Mouse (Mus musculus): ENCODE measurements at regions not wholly inside any gene's neighbourhood (a gene's known extent, or its start where the extent isn't known, plus 50 kb on each side); places are given as distances from the start of the nearest gene placed in this dataset.
"Not testable (repeated sequence)": the region's sequence is repeated elsewhere in the genome, so short reads cannot be mapped to it uniquely, and the experiment has no call there.

DNA sequence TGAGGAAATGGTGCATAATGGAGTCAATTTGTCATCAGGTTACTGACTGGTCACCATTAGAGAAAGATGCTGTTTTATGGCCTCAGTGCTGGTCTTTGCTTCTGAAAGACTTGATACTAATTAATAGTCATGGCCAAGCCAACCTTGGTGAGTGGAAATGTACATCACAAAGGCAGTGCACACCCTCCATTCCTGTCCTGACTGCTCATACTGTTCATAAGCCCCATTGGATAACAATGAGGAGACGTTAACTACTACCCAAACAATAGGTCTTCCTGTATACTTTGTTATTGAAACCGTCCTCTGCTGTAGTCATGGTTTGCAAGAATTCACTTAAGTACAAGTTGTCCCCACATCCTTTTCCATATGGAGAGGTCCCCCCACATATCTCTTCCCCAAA is 605.8 kb upstream of the Slc35b3 start:
- no peak for DNase-seq (ENCODE audit: low spot score)

GRCm38 (mm10) chr13:39537724-39538440 is 577.2 kb upstream of the Slc35b3 start:
- DNase-seq (ENCODE audit: low spot score) = no peak

- peak; percentile 2 for DNase-seq (ENCODE audit: low spot score)
Measured at GRCm38 (mm10) chr13:39526469-39526868, 565.8 kb upstream of the Slc35b3 start.

GRCm38 (mm10) chr13:39523856-39524301 is 563.2 kb upstream of the Slc35b3 start:
- no peak for DNase-seq (ENCODE audit: low spot score)

- no peak for DNase-seq (ENCODE audit: low spot score)
Measured at GRCm38 (mm10) chr13:39523246-39523850, 562.7 kb upstream of the Slc35b3 start.

DNA sequence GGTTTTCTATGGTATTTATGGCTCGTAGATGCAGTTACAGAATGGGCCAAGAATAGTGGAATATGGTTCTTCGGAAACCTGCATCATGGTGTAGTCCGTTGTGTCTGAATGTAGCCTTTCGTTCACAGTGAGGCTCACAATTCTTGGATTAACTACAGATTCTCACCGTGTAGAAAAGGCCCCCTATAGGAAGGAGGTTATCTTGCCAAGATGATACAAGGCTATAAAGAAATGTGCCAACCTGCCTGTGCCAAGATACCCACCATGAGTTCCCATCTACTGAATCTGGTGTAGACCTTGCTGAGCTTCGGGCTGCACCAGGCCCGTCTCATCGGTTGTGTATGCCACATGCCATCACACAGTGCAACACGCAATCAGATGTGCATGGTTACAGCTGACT is 560.2 kb upstream of the Slc35b3 start:
- no peak for DNase-seq (ENCODE audit: low spot score)

DNA sequence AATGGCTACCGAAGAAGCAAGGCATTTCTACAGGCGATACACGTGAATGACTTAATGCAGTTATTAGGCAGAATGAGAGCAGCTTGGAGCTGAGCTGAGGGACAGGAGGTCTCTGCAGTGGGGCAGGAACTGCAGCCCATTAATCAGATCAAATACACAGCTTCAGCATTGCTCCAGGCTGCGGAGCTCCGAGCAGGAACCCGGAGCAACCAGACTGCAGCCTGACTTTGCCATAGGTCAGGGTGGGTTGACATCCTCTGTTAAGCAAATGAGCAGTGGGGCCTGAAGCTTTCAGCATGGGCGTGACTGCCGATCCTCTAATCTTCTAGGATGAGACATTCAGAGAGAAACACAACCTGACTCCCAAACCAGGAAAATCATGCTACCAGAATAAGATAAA is 555.4 kb upstream of the Slc35b3 start:
- no peak for DNase-seq (ENCODE audit: low spot score)

- no peak for DNase-seq (ENCODE audit: low spot score)
Measured at GRCm38 (mm10) chr13:39489806-39490205, 529.1 kb upstream of the Slc35b3 start.

GRCm38 (mm10) chr13:39472621-39473020 is 511.9 kb upstream of the Slc35b3 start:
- no peak for DNase-seq (ENCODE audit: low spot score)

DNA sequence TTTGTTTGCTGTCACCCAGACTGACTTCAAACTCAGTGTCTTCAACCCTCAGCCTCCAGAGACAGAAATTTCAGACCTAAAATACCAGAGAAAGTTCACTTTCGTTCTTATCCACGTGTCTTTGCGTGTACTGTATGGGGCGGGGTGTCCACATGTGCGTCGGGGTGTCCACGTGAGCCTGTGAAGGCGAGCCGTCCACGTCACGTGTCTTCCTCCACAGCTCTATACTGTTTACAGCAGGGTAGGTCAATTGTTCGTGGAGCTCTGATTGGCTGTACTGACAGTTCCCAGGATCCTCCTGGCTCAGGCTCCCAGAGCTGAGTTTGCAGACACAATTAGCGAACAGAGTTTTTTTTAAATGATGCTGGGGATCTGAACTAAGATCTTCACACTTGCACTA is 481.1 kb upstream of the Slc35b3 start:
- DNase-seq (ENCODE audit: low spot score) = no peak

DNA sequence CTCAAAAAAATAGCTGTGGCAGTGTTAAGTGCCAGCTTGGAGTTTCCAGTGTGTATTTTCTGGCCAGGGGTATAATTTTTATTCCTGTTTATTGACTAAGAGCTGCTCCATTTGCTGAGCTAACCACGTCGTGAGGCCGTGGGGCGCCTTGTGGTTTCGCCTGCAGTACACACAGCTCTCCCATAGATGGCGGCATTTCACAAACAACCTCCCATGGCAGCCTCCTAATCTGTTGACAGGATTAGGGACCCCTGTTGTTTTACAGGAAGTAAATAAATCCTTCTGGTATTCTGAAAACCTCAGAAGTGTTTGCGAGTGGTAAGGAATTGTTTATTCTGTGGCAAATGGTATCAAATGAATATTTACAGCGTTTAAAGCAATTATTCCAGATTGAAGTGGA is 480.2 kb upstream of the Slc35b3 start:
- peak; percentile 70 for DNase-seq (ENCODE audit: low spot score)

GRCm38 (mm10) chr13:39440336-39440735 is 479.7 kb upstream of the Slc35b3 start:
- DNase-seq (ENCODE audit: low spot score) = no peak

DNA sequence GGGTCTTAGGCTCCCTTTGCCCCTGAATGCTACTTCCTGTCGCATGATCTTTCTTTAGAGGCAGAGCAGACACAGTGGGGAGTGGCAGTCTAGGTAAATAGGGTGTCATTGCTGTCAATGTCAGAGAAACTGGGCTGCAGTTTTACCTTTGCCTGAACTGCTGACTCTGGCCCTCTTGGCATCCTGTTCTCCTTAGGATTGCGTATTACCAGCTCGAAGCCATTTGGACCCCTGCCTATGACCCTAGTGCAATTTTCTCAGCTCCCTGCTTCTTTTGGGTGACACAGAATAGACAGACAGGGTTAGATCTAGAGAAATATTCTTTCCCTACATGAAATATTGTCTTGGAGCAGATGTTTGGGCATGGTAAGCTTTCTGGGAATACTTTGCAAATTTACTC is 467.3 kb upstream of the Slc35b3 start:
- peak; percentile 70 for DNase-seq (ENCODE audit: low spot score)

- no peak for DNase-seq (ENCODE audit: low spot score)
Measured at GRCm38 (mm10) chr13:39425944-39426343, 465.3 kb upstream of the Slc35b3 start.

- DNase-seq (ENCODE audit: low spot score) = no peak
Measured at GRCm38 (mm10) chr13:39418127-39418526, 457.5 kb upstream of the Slc35b3 start.

GRCm38 (mm10) chr13:39411471-39412251 is 451.0 kb upstream of the Slc35b3 start:
- DNase-seq (ENCODE audit: low spot score) = no peak

DNA sequence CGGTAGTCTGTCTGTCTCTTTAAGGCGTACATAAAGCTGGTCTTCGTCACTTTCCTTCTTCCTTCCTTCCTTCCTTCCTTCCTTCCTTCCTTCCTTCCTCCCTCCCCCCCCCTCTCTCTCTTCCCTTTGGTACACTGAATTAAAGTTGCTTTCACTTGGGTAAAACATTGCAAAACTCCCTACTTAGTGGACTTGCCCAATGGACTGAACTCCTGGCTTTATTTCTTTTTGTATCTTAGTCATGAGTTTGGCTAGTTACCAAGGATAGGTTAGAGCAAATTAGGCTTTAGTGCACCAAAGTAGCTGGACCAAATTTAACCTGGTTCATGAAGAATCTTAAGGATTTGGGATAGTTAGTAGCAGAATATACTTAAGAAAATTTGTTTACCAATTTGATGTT is 431.9 kb upstream of the Slc35b3 start:
- peak; percentile 66 for DNase-seq (ENCODE audit: low spot score)

DNA sequence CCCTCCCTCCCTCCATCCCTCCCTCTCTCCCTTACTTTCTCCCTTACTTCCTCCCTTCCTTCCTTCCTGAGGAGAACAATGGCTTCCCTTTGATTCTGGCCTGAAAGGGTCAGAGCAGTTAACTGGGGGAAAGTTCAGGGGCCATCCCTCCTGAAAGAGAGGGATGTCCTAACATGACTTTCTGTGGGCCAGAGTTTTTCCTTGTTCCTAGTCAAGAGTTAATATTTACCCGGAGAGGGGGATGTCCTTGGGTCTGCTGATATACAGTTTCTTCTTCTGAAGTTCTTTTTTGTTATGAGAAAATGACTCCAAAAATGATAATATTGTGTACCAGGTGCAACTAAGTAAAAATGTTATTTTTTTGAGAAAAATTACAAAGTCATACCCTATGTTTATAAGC is 431.5 kb upstream of the Slc35b3 start:
- DNase-seq (ENCODE audit: low spot score) = not testable (repeated sequence)

- no peak for DNase-seq (ENCODE audit: low spot score)
Measured at GRCm38 (mm10) chr13:39376677-39377076, 416.0 kb upstream of the Slc35b3 start.

DNA sequence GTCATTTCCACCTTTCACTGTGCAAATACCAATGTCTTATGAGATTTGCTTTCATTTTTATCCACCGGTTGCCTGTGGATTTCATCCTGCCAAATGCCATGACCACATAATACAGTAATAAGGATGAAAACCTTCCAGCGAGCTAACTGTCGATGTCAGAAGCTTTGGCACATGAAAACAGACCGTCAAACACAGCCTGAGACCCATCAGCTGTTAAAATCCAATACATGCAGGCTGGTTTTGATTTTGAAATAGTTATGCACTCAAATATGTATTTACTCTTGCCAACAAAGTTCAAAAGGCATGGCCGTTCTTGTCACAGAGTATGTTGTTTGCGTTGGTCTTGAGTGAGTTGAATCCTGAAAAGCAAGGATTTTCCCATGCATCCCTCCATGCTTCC is 415.6 kb upstream of the Slc35b3 start:
- DNase-seq (ENCODE audit: low spot score) = no peak

- no peak for DNase-seq (ENCODE audit: low spot score)
Measured at GRCm38 (mm10) chr13:39372565-39372964, 411.9 kb upstream of the Slc35b3 start.

- DNase-seq (ENCODE audit: low spot score) = peak; percentile 14
Measured at GRCm38 (mm10) chr13:39363637-39364036, 403.0 kb upstream of the Slc35b3 start.

DNA sequence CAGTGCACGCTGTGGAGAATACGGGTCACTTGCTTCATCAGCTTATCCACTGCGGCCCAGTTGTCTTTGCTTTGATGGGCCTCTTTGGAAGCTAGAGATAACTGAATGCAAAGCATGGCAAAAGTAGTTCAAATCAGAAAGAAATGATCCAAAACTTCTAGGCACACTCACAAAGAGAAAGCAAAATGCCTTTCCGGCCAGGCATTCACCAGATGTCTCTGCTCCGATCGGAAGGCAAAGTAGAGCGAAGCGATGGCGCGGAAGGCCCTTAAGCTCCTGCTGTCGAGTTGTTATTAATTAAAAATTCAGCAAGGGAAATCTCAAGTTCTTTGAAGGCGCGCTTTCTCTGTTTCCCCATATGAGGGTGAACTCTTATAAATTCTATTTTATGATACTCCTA is 401.9 kb upstream of the Slc35b3 start:
- no peak for DNase-seq (ENCODE audit: low spot score)
